Mouse (Mus musculus): ENCODE measurements around the gene Mms22l.

- no peak for TF ChIP-seq CTCF (IDR thresholded peaks at IDR 0.05; ENCODE audit: extremely low read depth, insufficient read length, insufficient replicate concordance, low read depth, low read length)
- TF ChIP-seq POLR2A (IDR thresholded peaks at IDR 0.05; ENCODE audit: low read depth, low read length) = no peak
Observed at GRCm38 (mm10) chr4:24630430-24630829, 134.2 kb downstream of the Mms22l start.
